Mouse (Mus musculus) gonadal fat pad, adult 2 months (tissue): ENCODE measurements around the gene Olfr891. TPM values are rescaled to one million over a fixed set of nuclear protein-coding genes. Genes with fewer than 3 reads are reported as not detected.
"Not testable (repeated sequence)": the region's sequence is repeated elsewhere in the genome, so short reads cannot be mapped to it uniquely, and the experiment has no call there.

Source experiments
- DNase-seq: peaks from one replicate; pipeline ENCODE4 v3.0.0-alpha.2; 2012; ENCODE audit warnings: low read depth
- polyA plus RNA-seq: library from polyadenylated mRNA; depleted of rRNA; stranded (reverse); fragments of >200 nt; gene quantifications from 2 replicates; pipeline ENCODE4 v1.2.3, GENCODE M21; 2012; rRNA removed

Olfr891 gene
- not detected in 2 replicates for polyA plus RNA-seq

- DNase-seq = no peak
Observed at GRCm38 (mm10) chr9:38180721-38181120, at the start of gene Olfr891. TSS of gene Olfr891 (minus strand) at chr9:38180821.

GRCm38 (mm10) chr9:38217755-38218154 is 37.1 kb upstream of the Olfr891 start, which contains the start of gene Olfr894:
TSS of gene Olfr894 (plus strand) at chr9:38218055.
- no peak for DNase-seq

DNA sequence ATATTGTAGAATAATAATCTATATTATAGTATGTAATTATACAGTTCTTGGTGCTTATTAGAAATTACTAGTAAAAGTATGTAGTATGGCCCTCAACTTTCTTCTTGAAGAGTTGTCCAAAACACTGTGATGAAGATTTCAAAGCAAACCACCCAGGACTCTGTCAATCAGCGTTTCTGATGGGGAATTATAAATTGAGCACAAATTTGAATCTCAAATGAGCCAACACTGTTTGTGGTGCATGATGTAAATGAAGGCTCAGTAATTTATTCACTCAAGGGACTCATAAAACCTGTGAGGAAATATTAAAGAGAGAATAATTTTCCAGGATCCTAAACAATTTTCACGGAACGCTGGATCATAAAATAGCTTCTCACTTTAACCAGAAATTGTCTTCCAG is 27.4 kb upstream of the Olfr891 start, which contains the start of gene Olfr893:
Gene Olfr893 (plus strand): TSS at position 301 of the 400 bp plus-strand sequence.
- no peak for DNase-seq

GRCm38 (mm10) chr9:38168341-38168740 is 12.3 kb downstream of the Olfr891 start:
- DNase-seq = not testable (repeated sequence)

DNA sequence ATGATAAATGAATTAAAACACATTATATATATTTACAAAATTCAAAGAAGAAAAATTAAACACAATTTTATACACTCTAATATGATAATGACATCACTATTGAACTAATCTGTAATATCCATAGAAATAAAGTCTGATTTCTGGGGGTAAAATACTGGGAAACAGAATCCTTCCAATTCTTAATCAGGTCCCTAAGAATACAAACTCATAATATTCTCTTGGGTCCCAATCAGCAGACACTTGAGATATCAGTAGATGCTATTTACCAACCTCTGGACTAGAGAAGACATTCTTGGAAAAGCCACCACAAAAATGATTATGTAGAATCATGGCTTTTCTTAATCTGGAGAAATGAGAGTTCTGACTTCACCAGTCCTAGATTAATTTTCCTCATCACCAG is 38.4 kb downstream of the Olfr891 start, which contains the start of gene Olfr890:
Gene Olfr890 (plus strand): TSS at position 301 of the 400 bp plus-strand sequence.
- DNase-seq = no peak

Other genes starting within 250 kb of the Olfr891 start
- gene Olfr881, start 189.0 kb downstream of the Olfr891 start, polyA plus RNA-seq = not detected in 2 replicates
- gene Olfr883, start 155.0 kb downstream of the Olfr891 start, polyA plus RNA-seq = not detected in 2 replicates
- gene Olfr884, start 134.3 kb downstream of the Olfr891 start, polyA plus RNA-seq = not detected in 2 replicates
- gene Olfr885, start 119.5 kb downstream of the Olfr891 start, polyA plus RNA-seq = not detected in 2 replicates
- gene Olfr887, start 96.7 kb downstream of the Olfr891 start, polyA plus RNA-seq = not detected in 2 replicates
- gene Olfr888, start 72.7 kb downstream of the Olfr891 start, polyA plus RNA-seq = not detected in 2 replicates
- not detected in 2 replicates for gene Olfr889, start 65.6 kb downstream of the Olfr891 start, polyA plus RNA-seq
- not detected in 2 replicates for gene Olfr890, start 38.3 kb downstream of the Olfr891 start, polyA plus RNA-seq
- not detected in 2 replicates for gene Olfr893, start 27.5 kb upstream of the Olfr891 start, polyA plus RNA-seq
- not detected in 2 replicates for gene Olfr894, start 37.2 kb upstream of the Olfr891 start, polyA plus RNA-seq
- not detected in 2 replicates for gene Olfr143, start 72.0 kb upstream of the Olfr891 start, polyA plus RNA-seq
- gene Olfr895, start 87.0 kb upstream of the Olfr891 start, polyA plus RNA-seq = not detected in 2 replicates
- gene Olfr896-ps1, start 110.3 kb upstream of the Olfr891 start, polyA plus RNA-seq = not detected in 2 replicates
- not detected in 2 replicates for gene Olfr25, start 148.2 kb upstream of the Olfr891 start, polyA plus RNA-seq
- gene Olfr898, start 167.6 kb upstream of the Olfr891 start, polyA plus RNA-seq = not detected in 2 replicates
- gene Olfr250, start 186.1 kb upstream of the Olfr891 start, polyA plus RNA-seq = not detected in 2 replicates
- gene Olfr251, start 196.3 kb upstream of the Olfr891 start, polyA plus RNA-seq = not detected in 2 replicates
- not detected in 2 replicates for gene Olfr147, start 220.9 kb upstream of the Olfr891 start, polyA plus RNA-seq
- not detected in 2 replicates for gene Olfr901, start 248.6 kb upstream of the Olfr891 start, polyA plus RNA-seq